Mouse (Mus musculus): Measurements from ENCODE around the gene Fthl17a. TPM values are rescaled to one million over a fixed set of nuclear protein-coding genes. Genes with fewer than 3 reads are reported as not detected.

Fthl17a gene
- not detected for total RNA-seq (2021)
- long read RNA-seq, result 0 reads

- no peak for DNase-seq (ENCODE audit: low spot score in 2 of 2)
Observed at GRCm38 (mm10) chrX:85249379-85249778, at the start of gene Fthl17a. Gene Fthl17a (plus strand): TSS chrX:85249679.

- no peak for DNase-seq (ENCODE audit: low spot score in 2 of 2)
Observed at GRCm38 (mm10) chrX:85207001-85207400, 42.5 kb upstream of the Fthl17a start.

- no peak for DNase-seq (ENCODE audit: low spot score in 2 of 2)
Observed at GRCm38 (mm10) chrX:85226883-85227282, 22.6 kb upstream of the Fthl17a start.

GRCm38 (mm10) chrX:85271821-85272220, 22.3 kb downstream of the Fthl17a start:
- no peak for DNase-seq (ENCODE audit: low spot score in 2 of 2)

- peak in 1 of 2 experiments; percentile 1 for DNase-seq (ENCODE audit: low spot score in 2 of 2)
Observed at GRCm38 (mm10) chrX:85272296-85272695, 22.8 kb downstream of the Fthl17a start.

GRCm38 (mm10) chrX:85289846-85290245, 40.4 kb downstream of the Fthl17a start:
- no peak for DNase-seq (ENCODE audit: low spot score in 2 of 2)

- no peak for DNase-seq (ENCODE audit: low spot score in 2 of 2)
Observed at GRCm38 (mm10) chrX:85292781-85293180, 43.3 kb downstream of the Fthl17a start.

- no peak for DNase-seq (ENCODE audit: low spot score in 2 of 2)
Observed at GRCm38 (mm10) chrX:85294001-85294400, 44.5 kb downstream of the Fthl17a start.

GRCm38 (mm10) chrX:85304674-85305073, 55.2 kb downstream of the Fthl17a start:
- no peak for DNase-seq (ENCODE audit: low spot score in 2 of 2)

GRCm38 (mm10) chrX:85318576-85318975, 69.1 kb downstream of the Fthl17a start:
- no peak for DNase-seq (ENCODE audit: low spot score in 2 of 2)

GRCm38 (mm10) chrX:85319193-85319592, 69.7 kb downstream of the Fthl17a start:
- DNase-seq (ENCODE audit: low spot score in 2 of 2), result peak in 1 of 2 experiments; percentile 40
